Mouse (Mus musculus): ENCODE results near the gene Faf2. TPM values are rescaled to one million over a fixed set of nuclear protein-coding genes. Genes with fewer than 3 reads are reported as not detected.

Gene Faf2
- polyA plus RNA-seq, 1 experiment from 2014 or later = 67.4 TPM

DNA sequence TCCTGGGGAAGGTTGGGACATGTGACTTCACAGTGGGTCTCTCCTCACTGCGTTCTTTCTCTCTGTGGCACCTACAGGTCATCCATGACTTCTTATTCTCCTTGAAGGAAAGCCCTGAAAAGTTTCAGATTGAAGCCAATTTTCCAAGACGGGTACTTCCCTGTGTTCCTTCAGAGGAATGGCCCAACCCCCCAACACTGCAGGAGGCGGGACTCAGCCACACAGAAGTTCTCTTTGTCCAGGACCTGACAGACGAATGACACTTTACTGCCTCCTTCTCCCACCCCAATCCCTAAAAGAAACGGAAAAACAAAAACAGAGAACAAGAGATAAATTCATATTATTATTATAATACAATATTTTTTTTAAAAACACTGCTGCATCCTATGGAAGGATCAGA is 39.3 kb downstream of the Faf2 start:
- peak overlapping the region; percentile 62 for H3K27ac ChIP-seq (ENCODE audit: low read length)
- H3K9me3 ChIP-seq (replicated peaks; ENCODE audit: control insufficient read depth, low read length) = no peaks in the 10 kb centered on the region
- H3K4me1 ChIP-seq (ENCODE audit: control insufficient read depth, insufficient read depth, low read length) = peaks cover 5% of the 10 kb centered on the region; the same call in 1 of the 2 replicates
- no peak overlapping the region for H3K4me2 ChIP-seq (ENCODE audit: low read depth, low read length)
- no peaks in the 10 kb centered on the region for H3K27me3 ChIP-seq (ENCODE audit: control insufficient read depth, insufficient read depth, low read length)
- no peak overlapping the region for H3K4me3 ChIP-seq (replicated peaks; ENCODE audit: low read length)
- no peak overlapping the region for H3K9ac ChIP-seq (ENCODE audit: low read length)
- WGBS = 56% methylated on average over 5 of the region's 5 CpGs
- peaks cover 11% of the 10 kb centered on the region for H3K36me3 ChIP-seq (ENCODE audit: control insufficient read depth, insufficient read depth, low read length)
- ATAC-seq (ENCODE audit: insufficient read depth, low FRiP score) = no peak

DNA sequence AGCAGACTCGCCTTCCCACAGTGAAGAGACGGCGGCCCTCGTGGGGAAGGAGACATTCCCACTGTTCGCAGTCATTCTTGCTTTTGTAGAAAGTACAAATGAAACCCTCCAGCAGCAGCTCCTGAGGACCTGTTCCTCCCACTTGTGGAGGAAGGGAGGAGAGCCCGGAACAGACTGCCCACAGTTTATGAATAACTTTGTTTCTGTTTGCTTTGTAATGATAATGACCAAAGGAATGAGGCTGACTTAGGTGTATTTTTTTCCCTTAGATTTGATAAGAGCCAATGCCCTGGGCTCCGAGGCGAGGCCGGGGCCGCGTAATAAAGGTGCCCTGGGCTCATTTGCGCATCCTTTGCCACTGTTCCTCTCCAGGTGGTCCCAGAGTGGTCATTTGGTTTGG is 39.8 kb downstream of the Faf2 start:
- peak overlapping the region; percentile 62; the same call in 1 of the 2 replicates for H3K27ac ChIP-seq (ENCODE audit: low read length)
- H3K27me3 ChIP-seq (ENCODE audit: control insufficient read depth, insufficient read depth, low read length) = no peaks in the 10 kb centered on the region
- peaks cover 6% of the 10 kb centered on the region for H3K36me3 ChIP-seq (ENCODE audit: control insufficient read depth, insufficient read depth, low read length)
- no peak overlapping the region for H3K9ac ChIP-seq (ENCODE audit: low read length)
- H3K9me3 ChIP-seq (replicated peaks; ENCODE audit: control insufficient read depth, low read length) = no peaks in the 10 kb centered on the region
- H3K4me1 ChIP-seq (ENCODE audit: control insufficient read depth, insufficient read depth, low read length) = peaks cover 5% of the 10 kb centered on the region; the same call in 1 of the 2 replicates
- H3K4me3 ChIP-seq (replicated peaks; ENCODE audit: low read length) = no peak overlapping the region
- WGBS = 64% methylated on average over 12 of the region's 12 CpGs
- peak; percentile 74; the same call in 1 of the 2 replicates for ATAC-seq (ENCODE audit: insufficient read depth, low FRiP score)
- no peak overlapping the region for H3K4me2 ChIP-seq (ENCODE audit: low read depth, low read length)

DNA sequence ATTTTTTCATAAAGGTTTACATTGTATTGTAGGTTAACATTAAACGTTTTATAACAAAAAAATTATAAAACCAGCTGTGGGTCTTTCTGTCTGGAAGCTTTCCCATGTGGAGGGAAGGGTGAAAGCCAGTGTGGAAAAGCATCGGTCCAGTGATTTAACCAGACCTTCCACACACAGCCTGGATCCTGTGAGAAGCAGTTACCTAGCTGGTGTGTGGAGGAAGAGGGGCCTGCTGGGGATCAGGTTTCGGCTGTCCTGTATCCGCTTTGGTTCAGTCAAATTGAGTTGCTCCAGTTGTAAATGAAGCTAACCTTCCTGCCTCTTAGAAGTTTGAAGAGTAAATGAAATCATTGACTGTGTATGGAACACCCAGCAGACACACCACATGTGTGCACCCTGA is 42.4 kb downstream of the Faf2 start:
- no peaks in the 10 kb centered on the region for H3K9me3 ChIP-seq (replicated peaks; ENCODE audit: control insufficient read depth, low read length)
- no peak overlapping the region for H3K4me2 ChIP-seq (ENCODE audit: low read depth, low read length)
- WGBS = 74% methylated on average over 4 of the region's 4 CpGs
- no peak overlapping the region for H3K4me3 ChIP-seq (replicated peaks; ENCODE audit: low read length)
- H3K9ac ChIP-seq (ENCODE audit: low read length) = no peak overlapping the region
- no peaks in the 10 kb centered on the region; the same call in 1 of the 2 replicates for H3K36me3 ChIP-seq (ENCODE audit: control insufficient read depth, insufficient read depth, low read length)
- ATAC-seq (ENCODE audit: insufficient read depth, low FRiP score) = no peak
- H3K27me3 ChIP-seq (ENCODE audit: control insufficient read depth, insufficient read depth, low read length) = no peaks in the 10 kb centered on the region
- peaks cover 5% of the 10 kb centered on the region; the same call in 1 of the 2 replicates for H3K4me1 ChIP-seq (ENCODE audit: control insufficient read depth, insufficient read depth, low read length)
- H3K27ac ChIP-seq (ENCODE audit: low read length) = no peak overlapping the region

DNA sequence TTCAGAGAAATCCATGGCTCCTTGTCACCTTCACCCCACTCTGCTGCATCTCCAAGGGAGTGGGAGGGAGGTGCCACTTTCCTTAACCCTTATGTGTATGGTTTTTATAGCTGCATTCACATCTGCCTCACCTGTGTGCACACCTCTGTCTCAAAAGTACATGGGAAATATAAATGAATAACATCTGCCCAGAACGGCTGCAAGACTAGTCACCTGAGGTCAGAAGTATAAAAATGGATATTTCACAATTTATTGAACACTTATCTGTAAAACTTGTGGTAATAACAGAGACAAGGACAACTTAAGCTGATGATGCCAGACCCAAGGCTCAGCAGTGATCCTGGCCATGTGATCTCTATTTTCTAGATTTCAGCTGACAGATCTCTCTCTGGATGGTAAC is 42.9 kb downstream of the Faf2 start:
- H3K27ac ChIP-seq (ENCODE audit: low read length) = no peak overlapping the region
- no peak overlapping the region for H3K4me2 ChIP-seq (ENCODE audit: low read depth, low read length)
- no peak for ATAC-seq (ENCODE audit: insufficient read depth, low FRiP score)
- H3K9ac ChIP-seq (ENCODE audit: low read length) = no peak overlapping the region
- no peaks in the 10 kb centered on the region for H3K27me3 ChIP-seq (ENCODE audit: control insufficient read depth, insufficient read depth, low read length)
- H3K9me3 ChIP-seq (replicated peaks; ENCODE audit: control insufficient read depth, low read length) = no peaks in the 10 kb centered on the region
- 83% methylated on average over 1 of the region's 1 CpGs for WGBS
- H3K36me3 ChIP-seq (ENCODE audit: control insufficient read depth, insufficient read depth, low read length) = no peaks in the 10 kb centered on the region; the same call in 1 of the 2 replicates
- H3K4me1 ChIP-seq (ENCODE audit: control insufficient read depth, insufficient read depth, low read length) = peaks cover 5% of the 10 kb centered on the region; the same call in 1 of the 2 replicates
- H3K4me3 ChIP-seq (replicated peaks; ENCODE audit: low read length) = no peak overlapping the region

DNA sequence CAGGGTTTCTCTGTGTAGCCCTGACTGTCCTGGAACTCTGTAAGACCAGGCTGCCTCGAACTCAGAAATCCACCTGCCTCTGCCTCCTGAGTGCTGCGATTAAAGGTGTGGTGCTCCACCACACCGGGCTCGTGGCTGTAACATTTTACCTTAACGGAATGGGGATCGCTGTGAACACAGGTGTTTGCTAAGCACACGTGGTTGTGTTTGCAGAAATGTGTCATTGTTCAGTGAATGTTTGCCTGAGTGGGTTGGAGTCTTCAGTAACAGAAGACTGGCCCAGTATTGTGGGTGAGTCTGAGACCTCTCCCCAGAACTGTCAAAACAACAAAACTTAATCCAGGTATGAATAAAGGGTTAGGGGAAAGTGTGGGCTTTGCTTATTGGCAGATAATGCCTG is 43.5 kb downstream of the Faf2 start:
- no peak overlapping the region for H3K4me2 ChIP-seq (ENCODE audit: low read depth, low read length)
- no peaks in the 10 kb centered on the region; the same call in 1 of the 2 replicates for H3K36me3 ChIP-seq (ENCODE audit: control insufficient read depth, insufficient read depth, low read length)

DNA sequence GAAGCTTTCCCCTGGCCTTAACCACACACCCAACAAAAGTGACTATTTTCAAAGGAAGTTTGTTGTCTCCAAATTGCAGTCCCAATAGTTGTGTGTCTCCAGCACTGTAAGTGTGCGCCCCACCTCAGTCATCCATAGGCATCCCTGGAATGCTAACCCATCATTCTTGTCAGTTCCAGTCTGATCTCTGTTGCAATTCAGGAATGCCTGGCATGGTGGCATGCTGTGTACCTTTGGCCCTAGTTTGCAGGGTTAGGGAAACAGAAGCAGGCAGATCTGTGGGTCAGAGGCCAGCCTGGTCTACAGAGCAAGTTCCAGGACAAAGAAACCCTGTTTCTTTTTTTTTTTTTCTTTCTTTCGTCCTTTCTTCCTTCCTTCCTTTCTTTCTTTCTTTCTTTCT is 48.9 kb downstream of the Faf2 start:
- no peaks in the 10 kb centered on the region for H3K36me3 ChIP-seq (ENCODE audit: control insufficient read depth, insufficient read depth, low read length)
- no peak overlapping the region for H3K9ac ChIP-seq (ENCODE audit: low read length)
- no peak overlapping the region for H3K4me3 ChIP-seq (replicated peaks; ENCODE audit: low read length)
- no peak overlapping the region for H3K27ac ChIP-seq (ENCODE audit: low read length)
- H3K4me1 ChIP-seq (ENCODE audit: control insufficient read depth, insufficient read depth, low read length) = 0 out of 2 replicates have a peak, but pooled peaks cover 2% of the 10 kb centered on the region
- H3K9me3 ChIP-seq (replicated peaks; ENCODE audit: control insufficient read depth, low read length) = no peaks in the 10 kb centered on the region
- ATAC-seq (ENCODE audit: insufficient read depth, low FRiP score) = no peak
- H3K4me2 ChIP-seq (ENCODE audit: low read depth, low read length) = no peak overlapping the region
- H3K27me3 ChIP-seq (ENCODE audit: control insufficient read depth, insufficient read depth, low read length) = no peaks in the 10 kb centered on the region
- 70% methylated on average over 2 of the region's 2 CpGs for WGBS

More for the DNA sequence above, 43.5 kb downstream of the Faf2 start:
- Histone ChIP-seq H3K9ac (ENCODE audit: low read length) (no peak overlapping the region), H3K27me3 (ENCODE audit: control insufficient read depth, insufficient read depth, low read length) (no peaks in the 10 kb centered on the region), H3K4me3 (replicated peaks; ENCODE audit: low read length) (no peak overlapping the region), H3K27ac (ENCODE audit: low read length) (no peak overlapping the region), H3K4me1 (ENCODE audit: control insufficient read depth, insufficient read depth, low read length) (peaks cover 5% of the 10 kb centered on the region; the same call in 1 of the 2 replicates), H3K9me3 (replicated peaks; ENCODE audit: control insufficient read depth, low read length) (no peaks in the 10 kb centered on the region)
- 72% methylated on average over 7 of the region's 7 CpGs for WGBS
- ATAC-seq (ENCODE audit: insufficient read depth, low FRiP score) = no peak

DNA sequence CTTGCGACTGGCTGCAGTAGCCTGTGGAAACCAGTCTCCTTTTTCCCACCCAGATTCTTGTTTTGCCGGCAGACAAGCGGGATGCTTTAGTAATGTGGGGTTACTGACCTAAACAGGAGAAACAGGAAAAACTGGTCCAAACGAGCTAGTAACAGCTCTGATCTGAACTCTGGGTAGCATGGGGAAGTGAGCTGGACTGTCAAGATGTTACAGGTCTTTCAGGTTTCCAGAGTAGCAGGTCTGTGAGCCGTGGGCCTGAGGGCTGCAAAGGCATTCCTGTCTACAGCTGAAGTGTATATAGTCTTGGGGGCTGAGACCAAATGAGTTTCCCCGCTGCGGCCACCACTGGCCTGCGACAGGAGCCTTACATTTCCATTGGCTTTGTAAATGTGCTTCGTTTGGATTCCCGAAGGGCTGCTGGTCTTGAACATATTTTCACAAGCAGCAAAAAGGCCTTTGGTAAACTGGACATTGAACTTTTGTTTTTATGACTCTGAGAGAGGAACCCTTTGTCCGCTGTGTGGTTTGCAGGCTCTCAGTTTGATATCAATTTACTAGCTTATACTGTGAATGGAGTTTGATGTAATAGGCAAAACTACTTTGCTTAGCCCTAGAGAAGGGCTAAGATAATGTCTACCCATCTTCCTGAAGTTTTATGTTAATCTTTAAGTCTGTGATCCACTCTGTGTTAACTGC is 54.5 kb downstream of the Faf2 start:
- ATAC-seq (ENCODE audit: insufficient read depth, low FRiP score) = peak; percentile 71
- no peak overlapping the region for H3K9ac ChIP-seq (ENCODE audit: low read length)
- H3K4me2 ChIP-seq (ENCODE audit: low read depth, low read length) = no peak overlapping the region
- H3K27ac ChIP-seq (ENCODE audit: low read length) = peak overlapping the region; percentile 30
- 41% methylated on average over 11 of the region's 11 CpGs for WGBS
- no peaks in the 10 kb centered on the region for H3K27me3 ChIP-seq (ENCODE audit: control insufficient read depth, insufficient read depth, low read length)
- H3K4me1 ChIP-seq (ENCODE audit: control insufficient read depth, insufficient read depth, low read length) = peaks cover 5% of the 10 kb centered on the region; the same call in 1 of the 2 replicates
- H3K36me3 ChIP-seq (ENCODE audit: control insufficient read depth, insufficient read depth, low read length) = peaks cover 18% of the 10 kb centered on the region; the same call in 1 of the 2 replicates
- no peak overlapping the region for H3K4me3 ChIP-seq (replicated peaks; ENCODE audit: low read length)
- H3K9me3 ChIP-seq (replicated peaks; ENCODE audit: control insufficient read depth, low read length) = no peaks in the 10 kb centered on the region

GRCm38 (mm10) chr13:54678263-54678662 is 56.7 kb downstream of the Faf2 start:
- no peak for ATAC-seq (ENCODE audit: insufficient read depth, low FRiP score)
- H3K4me2 ChIP-seq (ENCODE audit: low read depth, low read length) = no peak overlapping the region
- H3K4me1 ChIP-seq (ENCODE audit: control insufficient read depth, insufficient read depth, low read length) = peaks cover 5% of the 10 kb centered on the region; the same call in 1 of the 2 replicates
- 74% methylated on average over 4 of the region's 4 CpGs for WGBS
- H3K27me3 ChIP-seq (ENCODE audit: control insufficient read depth, insufficient read depth, low read length) = no peaks in the 10 kb centered on the region
- peaks cover 29% of the 10 kb centered on the region; the same call in 1 of the 2 replicates for H3K36me3 ChIP-seq (ENCODE audit: control insufficient read depth, insufficient read depth, low read length)
- H3K9me3 ChIP-seq (replicated peaks; ENCODE audit: control insufficient read depth, low read length) = no peaks in the 10 kb centered on the region
- H3K4me3 ChIP-seq (replicated peaks; ENCODE audit: low read length) = no peak overlapping the region
- no peak overlapping the region for H3K9ac ChIP-seq (ENCODE audit: low read length)
- H3K27ac ChIP-seq (ENCODE audit: low read length) = no peak overlapping the region

DNA sequence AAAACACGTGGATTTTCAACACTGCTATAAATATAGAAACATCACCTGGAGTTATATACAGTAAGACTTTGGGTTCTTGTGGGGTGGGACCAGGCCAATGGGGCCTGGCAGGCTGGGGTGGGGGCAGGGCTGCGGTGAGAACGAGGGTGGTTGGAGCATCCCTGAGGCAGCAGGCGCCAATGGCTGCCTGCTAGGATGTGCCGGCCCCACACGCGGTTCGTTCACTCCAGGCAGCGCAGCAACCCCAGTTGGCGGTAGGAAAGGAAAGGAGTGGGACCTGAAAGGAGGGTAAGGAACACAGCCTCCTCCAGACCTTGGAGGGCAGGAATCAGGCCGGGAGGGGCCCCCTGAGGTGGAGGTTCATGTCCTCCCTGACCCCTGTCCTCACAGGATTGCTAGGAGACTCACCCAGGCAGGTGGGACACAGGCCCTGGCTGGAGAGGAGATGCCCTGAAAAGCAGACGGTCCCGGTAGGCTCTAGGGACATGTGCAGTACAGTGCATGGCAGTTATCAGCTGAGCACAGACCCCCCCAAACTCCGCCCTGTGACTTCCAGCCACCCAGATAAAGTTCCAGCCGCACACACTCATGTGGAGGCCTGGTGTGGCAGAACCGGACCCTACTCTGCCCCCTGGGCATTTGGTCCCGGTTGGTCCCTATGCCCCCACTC is 58.7 kb downstream of the Faf2 start:
- H3K9ac ChIP-seq (ENCODE audit: low read length) = no peak overlapping the region
- WGBS = 78% methylated on average over 17 of the region's 17 CpGs
- peaks cover 10% of the 10 kb centered on the region for H3K4me1 ChIP-seq (ENCODE audit: control insufficient read depth, insufficient read depth, low read length)
- H3K4me2 ChIP-seq (ENCODE audit: low read depth, low read length) = no peak overlapping the region
- H3K9me3 ChIP-seq (replicated peaks; ENCODE audit: control insufficient read depth, low read length) = no peaks in the 10 kb centered on the region
- peaks cover 29% of the 10 kb centered on the region; the same call in 1 of the 2 replicates for H3K36me3 ChIP-seq (ENCODE audit: control insufficient read depth, insufficient read depth, low read length)
- H3K4me3 ChIP-seq (replicated peaks; ENCODE audit: low read length) = no peak overlapping the region
- no peak overlapping the region for H3K27ac ChIP-seq (ENCODE audit: low read length)
- no peak for ATAC-seq (ENCODE audit: insufficient read depth, low FRiP score)
- no peaks in the 10 kb centered on the region for H3K27me3 ChIP-seq (ENCODE audit: control insufficient read depth, insufficient read depth, low read length)

All from stomach, embryonic 16.5 days (tissue).